Mouse (Mus musculus): ENCODE data around the gene Etv3. TPM values are rescaled to one million over a fixed set of nuclear protein-coding genes. Genes with fewer than 3 reads are reported as not detected.
A peak's percentile ranks its signal among the peaks of the same experiment; 100 is the strongest.
"Not testable (repeated sequence)": the region's sequence is repeated elsewhere in the genome, so short reads cannot be mapped to it uniquely, and the experiment has no call there.

Gene Etv3
- polyA plus RNA-seq, 1 experiment from 2014 or later = 14.0 TPM

DNA sequence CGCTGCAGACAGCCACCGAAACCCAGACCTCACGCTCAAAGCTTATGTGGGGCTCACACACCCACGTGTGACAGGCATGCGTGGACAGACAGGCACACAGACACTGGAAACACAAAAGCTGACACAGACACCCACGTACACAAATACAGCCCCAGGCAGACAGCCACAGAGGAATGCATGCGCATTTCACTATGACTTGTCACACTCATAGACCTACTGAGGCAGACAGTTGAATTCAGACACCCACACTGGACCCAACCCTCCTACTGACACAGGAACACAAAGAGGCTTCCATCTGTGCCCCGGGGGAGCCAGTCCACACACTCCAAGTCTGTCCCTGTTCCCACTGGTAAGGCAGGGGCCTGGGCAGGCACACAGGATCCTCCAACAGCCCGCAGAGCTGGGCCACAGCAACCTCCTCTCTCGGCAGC is 21.1 kb downstream of the Etv3 start:
- peaks cover 33% of the 10 kb centered on the region for H3K27me3 ChIP-seq (replicated peaks; ENCODE audit: low read depth, poor library complexity, severe bottlenecking)
- H3K36me3 ChIP-seq (replicated peaks) = 0 out of 2 replicates have a peak, but pooled peaks cover 6% of the 10 kb centered on the region
- no peaks in the 10 kb centered on the region for H3K9me3 ChIP-seq
- no peak for DNase-seq (ENCODE audit: low spot score)
- 78% methylated on average over 10 of the region's 10 CpGs for WGBS
- no peak overlapping the region; the same call in 1 of the 2 replicates for H3K27ac ChIP-seq (replicated peaks)
- peaks cover 51% of the 10 kb centered on the region for H3K4me1 ChIP-seq
- H3K4me3 ChIP-seq = no peak overlapping the region

GRCm38 (mm10) chr3:87549908-87550307 is 24.7 kb downstream of the Etv3 start:
- 24% methylated on average over 14 of the region's 14 CpGs for WGBS
- Histone ChIP-seq H3K27me3 (replicated peaks; ENCODE audit: low read depth, poor library complexity, severe bottlenecking) (peaks cover 40% of the 10 kb centered on the region), H3K36me3 (replicated peaks) (no peaks in the 10 kb centered on the region), H3K4me1 (peaks cover 29% of the 10 kb centered on the region), H3K4me3 (no peak overlapping the region), H3K27ac (replicated peaks) (no peak overlapping the region), H3K9me3 (no peaks in the 10 kb centered on the region)
- DNase-seq (ENCODE audit: low spot score) = no peak

GRCm38 (mm10) chr3:87552327-87552726 is 27.1 kb downstream of the Etv3 start:
- Histone ChIP-seq H3K27ac (replicated peaks) (no peak overlapping the region), H3K9me3 (no peaks in the 10 kb centered on the region), H3K4me1 (peaks cover 14% of the 10 kb centered on the region), H3K27me3 (replicated peaks; ENCODE audit: low read depth, poor library complexity, severe bottlenecking) (peaks cover 40% of the 10 kb centered on the region), H3K4me3 (no peak overlapping the region), H3K36me3 (replicated peaks) (no peaks in the 10 kb centered on the region)
- 86% methylated on average over 4 of the region's 4 CpGs for WGBS
- no peak for DNase-seq (ENCODE audit: low spot score)

DNA sequence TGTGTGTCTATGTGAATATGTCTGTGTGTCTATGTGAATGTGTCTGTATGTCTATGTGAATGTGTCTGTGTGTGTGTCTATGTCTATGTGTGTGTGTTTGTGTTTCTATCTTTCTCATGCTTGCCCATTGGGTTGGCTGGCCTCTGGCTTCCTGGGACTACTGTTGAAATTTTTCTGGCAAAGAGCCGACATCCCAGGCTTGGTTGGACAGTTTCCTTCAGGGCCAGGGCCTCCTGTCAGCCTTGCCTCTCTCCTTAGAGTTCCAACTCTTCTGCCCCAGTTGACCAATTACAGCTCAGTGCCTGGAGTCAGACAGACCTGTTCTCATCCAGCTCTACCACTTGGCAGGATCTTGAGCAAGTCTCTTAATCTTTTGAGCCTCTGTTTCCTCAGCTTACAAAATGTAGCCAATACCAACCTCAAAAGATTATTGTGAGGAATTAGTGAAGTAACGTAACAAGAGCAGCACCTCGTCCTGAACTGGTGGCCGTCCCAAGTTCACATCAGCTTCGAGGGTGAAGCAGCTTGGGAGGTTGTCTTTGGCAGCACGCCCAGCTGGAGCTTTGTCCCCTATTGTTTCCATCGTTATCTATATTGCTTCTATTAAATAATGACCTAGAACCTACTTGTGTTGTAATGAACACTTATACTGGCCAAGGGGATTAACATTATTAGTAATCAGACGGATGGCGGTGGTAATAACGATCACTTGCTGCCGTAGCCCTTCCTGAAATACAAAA is 28.2 kb downstream of the Etv3 start:
- no peak for DNase-seq (ENCODE audit: low spot score)
- peaks cover 38% of the 10 kb centered on the region for H3K27me3 ChIP-seq (replicated peaks; ENCODE audit: low read depth, poor library complexity, severe bottlenecking)
- 84% methylated on average over 11 of the region's 11 CpGs for WGBS
- peaks cover 14% of the 10 kb centered on the region for H3K4me1 ChIP-seq
- H3K27ac ChIP-seq (replicated peaks) = no peak overlapping the region
- H3K9me3 ChIP-seq = no peaks in the 10 kb centered on the region
- H3K4me3 ChIP-seq = no peak overlapping the region
- no peaks in the 10 kb centered on the region for H3K36me3 ChIP-seq (replicated peaks)

- not testable (repeated sequence) for DNase-seq (ENCODE audit: low spot score); H3K9me3 ChIP-seq; H3K4me3 ChIP-seq; H3K36me3 ChIP-seq (replicated peaks); H3K27ac ChIP-seq (replicated peaks)
- peaks cover 12% of the 10 kb centered on the region for H3K4me1 ChIP-seq
- WGBS = 85% methylated on average over 13 of the region's 13 CpGs
- peaks cover 25% of the 10 kb centered on the region for H3K27me3 ChIP-seq (replicated peaks; ENCODE audit: low read depth, poor library complexity, severe bottlenecking)
Measured at GRCm38 (mm10) chr3:87554859-87555258, 29.7 kb downstream of the Etv3 start.

DNA sequence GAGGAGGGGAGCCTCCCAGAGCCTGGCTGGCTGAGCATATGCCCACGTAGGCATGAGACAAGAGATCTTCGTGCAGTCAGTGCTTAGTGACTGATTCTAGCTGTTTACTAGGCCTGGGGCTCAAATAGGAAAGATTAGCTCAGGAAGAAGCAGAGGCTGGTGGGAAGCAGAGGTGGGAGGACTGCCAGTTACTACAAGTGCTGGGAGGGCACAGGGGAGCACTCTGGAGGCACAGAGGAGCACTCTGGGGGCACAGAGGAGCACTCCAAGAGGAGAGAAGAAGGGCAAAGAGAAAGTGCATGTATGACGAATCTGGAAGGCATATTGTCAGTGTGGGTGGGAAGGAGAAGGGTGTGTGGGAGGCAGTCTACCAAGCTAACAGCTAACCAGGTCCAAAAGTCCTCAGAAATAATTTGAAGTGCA is 30.9 kb downstream of the Etv3 start:
- H3K27ac ChIP-seq (replicated peaks) = no peak overlapping the region
- H3K36me3 ChIP-seq (replicated peaks) = no peaks in the 10 kb centered on the region
- DNase-seq (ENCODE audit: low spot score) = no peak
- no peaks in the 10 kb centered on the region for H3K9me3 ChIP-seq
- peaks cover 13% of the 10 kb centered on the region for H3K27me3 ChIP-seq (replicated peaks; ENCODE audit: low read depth, poor library complexity, severe bottlenecking)
- no peak overlapping the region for H3K4me3 ChIP-seq
- H3K4me1 ChIP-seq = 0 out of 2 replicates have a peak, but pooled peaks cover 2% of the 10 kb centered on the region
- WGBS = 67% methylated on average over 3 of the region's 3 CpGs

DNA sequence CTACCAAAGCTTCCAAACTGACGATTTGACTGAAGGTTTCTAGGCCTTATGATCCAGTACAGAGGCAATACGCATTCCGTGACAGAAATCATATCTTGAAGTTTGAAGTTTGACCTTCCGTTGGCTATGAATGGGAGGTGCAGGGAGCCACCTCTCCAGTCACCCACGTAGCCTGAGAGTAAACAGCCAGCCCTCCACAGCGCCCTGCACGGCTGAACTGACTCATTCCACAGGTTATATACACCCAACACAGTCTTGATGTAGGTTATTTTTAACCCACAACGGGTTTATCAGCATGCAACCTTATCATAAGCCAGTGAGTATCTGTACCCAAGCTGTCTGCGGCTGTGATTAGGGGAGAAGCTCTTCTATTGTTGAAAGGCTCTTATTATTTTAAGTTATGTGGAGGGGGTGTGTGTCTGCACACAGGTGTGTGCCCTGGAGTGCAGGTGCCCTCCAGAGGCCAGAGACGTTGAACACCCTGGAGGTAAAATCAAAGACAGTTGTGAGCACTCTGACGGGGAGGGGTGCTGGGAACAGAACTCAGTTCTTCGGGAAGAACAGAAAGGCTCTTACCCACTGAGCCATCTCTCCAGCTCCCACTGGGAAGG is 31.6 kb downstream of the Etv3 start:
- Histone ChIP-seq H3K4me1 (no peaks in the 10 kb centered on the region), H3K36me3 (replicated peaks) (no peaks in the 10 kb centered on the region), H3K27me3 (replicated peaks; ENCODE audit: low read depth, poor library complexity, severe bottlenecking) (peaks cover 6% of the 10 kb centered on the region), H3K4me3 (no peak overlapping the region), H3K9me3 (no peaks in the 10 kb centered on the region), H3K27ac (replicated peaks) (no peak overlapping the region)
- no peak for DNase-seq (ENCODE audit: low spot score)
- WGBS = 88% methylated on average over 12 of the region's 12 CpGs

- no peak for DNase-seq (ENCODE audit: low spot score)
- Histone ChIP-seq H3K4me3 (no peak overlapping the region), H3K27me3 (replicated peaks; ENCODE audit: low read depth, poor library complexity, severe bottlenecking) (no peaks in the 10 kb centered on the region), H3K27ac (replicated peaks) (no peak overlapping the region), H3K36me3 (replicated peaks) (no peaks in the 10 kb centered on the region), H3K4me1 (no peaks in the 10 kb centered on the region), H3K9me3 (no peaks in the 10 kb centered on the region)
- WGBS = 66% methylated on average over 3 of the region's 3 CpGs
Measured at GRCm38 (mm10) chr3:87560156-87560555, 34.9 kb downstream of the Etv3 start.

- Histone ChIP-seq H3K27me3 (replicated peaks; ENCODE audit: low read depth, poor library complexity, severe bottlenecking) (no peaks in the 10 kb centered on the region), H3K36me3 (replicated peaks) (no peaks in the 10 kb centered on the region), H3K27ac (replicated peaks) (no peak overlapping the region), H3K9me3 (no peaks in the 10 kb centered on the region), H3K4me1 (peaks cover 13% of the 10 kb centered on the region), H3K4me3 (no peak overlapping the region)
- 74% methylated on average over 8 of the region's 8 CpGs for WGBS
- DNase-seq (ENCODE audit: low spot score) = no peak
Measured at GRCm38 (mm10) chr3:87561434-87561833, 36.2 kb downstream of the Etv3 start.

GRCm38 (mm10) chr3:87562370-87562769 is 37.2 kb downstream of the Etv3 start:
- 3% methylated on average over 6 of the region's 6 CpGs for WGBS
- H3K9me3 ChIP-seq = no peaks in the 10 kb centered on the region

DNA sequence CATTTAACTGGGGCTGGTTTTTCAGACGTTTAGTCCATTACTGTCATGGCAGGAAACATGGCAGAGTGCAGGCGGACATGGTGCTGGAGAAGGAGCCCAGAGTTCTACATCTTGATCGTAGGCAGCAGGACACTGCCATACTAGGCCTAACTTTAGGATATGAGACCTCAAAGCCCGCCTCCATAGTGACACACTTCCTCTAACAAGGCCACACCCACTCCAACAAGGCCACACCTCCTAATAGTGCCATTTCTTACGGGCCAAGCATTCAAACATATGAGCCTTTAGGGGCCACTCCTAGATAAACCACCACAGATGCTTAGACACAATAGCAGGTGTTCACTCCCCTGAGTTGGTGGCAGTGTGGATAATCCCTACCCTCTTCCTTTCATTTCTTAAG is 38.3 kb downstream of the Etv3 start:
- no peak overlapping the region for H3K27ac ChIP-seq (replicated peaks)
- H3K36me3 ChIP-seq (replicated peaks) = no peaks in the 10 kb centered on the region
- H3K27me3 ChIP-seq (replicated peaks; ENCODE audit: low read depth, poor library complexity, severe bottlenecking) = no peaks in the 10 kb centered on the region
- WGBS = 76% methylated on average over 5 of the region's 5 CpGs
- peaks cover 15% of the 10 kb centered on the region for H3K4me1 ChIP-seq
- no peak overlapping the region for H3K4me3 ChIP-seq
- no peak for DNase-seq (ENCODE audit: low spot score)
- no peaks in the 10 kb centered on the region for H3K9me3 ChIP-seq

More at GRCm38 (mm10) chr3:87562370-87562769, 37.2 kb downstream of the Etv3 start:
- H3K27ac ChIP-seq (replicated peaks) = no peak overlapping the region
- H3K36me3 ChIP-seq (replicated peaks) = no peaks in the 10 kb centered on the region
- H3K4me3 ChIP-seq = no peak overlapping the region
- no peaks in the 10 kb centered on the region for H3K27me3 ChIP-seq (replicated peaks; ENCODE audit: low read depth, poor library complexity, severe bottlenecking)
- DNase-seq (ENCODE audit: low spot score) = peak; percentile 81
- H3K4me1 ChIP-seq = peaks cover 15% of the 10 kb centered on the region

GRCm38 (mm10) chr3:87565623-87566022 is 40.4 kb downstream of the Etv3 start:
- no peaks in the 10 kb centered on the region for H3K9me3 ChIP-seq
- no peaks in the 10 kb centered on the region for H3K36me3 ChIP-seq (replicated peaks)
- no peaks in the 10 kb centered on the region for H3K27me3 ChIP-seq (replicated peaks; ENCODE audit: low read depth, poor library complexity, severe bottlenecking)
- no peak for DNase-seq (ENCODE audit: low spot score)
- 85% methylated on average over 6 of the region's 6 CpGs for WGBS
- H3K4me1 ChIP-seq = peaks cover 15% of the 10 kb centered on the region
- peak overlapping the region; percentile 34 for H3K4me3 ChIP-seq
- peak overlapping the region; percentile 84 for H3K27ac ChIP-seq (replicated peaks)

DNA sequence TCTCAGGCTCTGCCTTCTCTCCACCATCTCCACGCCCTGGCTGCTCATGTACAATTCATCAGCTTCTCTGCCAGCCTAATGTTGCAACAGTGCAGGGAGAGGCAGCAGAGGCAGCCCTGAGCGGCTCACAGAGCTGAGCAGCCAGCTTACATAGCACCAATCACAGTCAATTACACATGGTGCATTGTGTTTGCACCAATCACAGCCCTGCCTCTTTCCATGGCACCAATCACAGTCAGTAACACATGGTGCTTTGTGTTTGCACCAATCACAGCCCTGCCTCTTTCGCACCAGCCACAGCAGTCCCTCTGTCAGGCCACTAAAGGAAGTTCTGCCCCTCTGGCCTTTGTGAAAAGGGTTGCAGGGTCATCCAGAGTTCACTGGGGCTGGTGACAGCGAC is 40.9 kb downstream of the Etv3 start:
- Histone ChIP-seq H3K4me1 (peaks cover 15% of the 10 kb centered on the region), H3K9me3 (no peaks in the 10 kb centered on the region), H3K36me3 (replicated peaks) (no peaks in the 10 kb centered on the region), H3K27ac (replicated peaks) (peak overlapping the region; percentile 84), H3K27me3 (replicated peaks; ENCODE audit: low read depth, poor library complexity, severe bottlenecking) (no peaks in the 10 kb centered on the region), H3K4me3 (peak overlapping the region; percentile 34)
- DNase-seq (ENCODE audit: low spot score) = peak; percentile 83
- 9% methylated on average over 4 of the region's 4 CpGs for WGBS

Measured in embryonic facial prominence, embryonic 10.5 days (tissue).